Mouse (Mus musculus): Measurements from ENCODE around the gene Nfkbil1.

Nfkbil1 gene

GRCm38 (mm10) chr17:35236996-35237395, 1.4 kb upstream of the Nfkbil1 start:
- peak in 1 of 2 experiments; percentile 7 for DNase-seq

GRCm38 (mm10) chr17:35236390-35236746, 776 bp upstream of the Nfkbil1 start:
- DNase-seq: peak; percentile 94 to 95

GRCm38 (mm10) chr17:35234903-35235302, 689 bp downstream of the Nfkbil1 start:
- peak; percentile 40 to 48 for DNase-seq

GRCm38 (mm10) chr17:35234090-35234489, 1.5 kb downstream of the Nfkbil1 start:
- peak in 1 of 2 experiments; percentile 3 for DNase-seq

- peak; percentile 37 to 50 for DNase-seq
Observed at GRCm38 (mm10) chr17:35233114-35233980, 2.2 kb downstream of the Nfkbil1 start, which contains the start of gene Atp6v1g2. TSS of gene Atp6v1g2 (plus strand) at chr17:35233660.

- DNase-seq: no peak
Observed at GRCm38 (mm10) chr17:35232659-35233058, 2.9 kb downstream of the Nfkbil1 start.

- peak; percentile 81 to 84 for DNase-seq
Observed at GRCm38 (mm10) chr17:35232043-35232442, 3.5 kb downstream of the Nfkbil1 start.

GRCm38 (mm10) chr17:35231022-35231421, 4.6 kb downstream of the Nfkbil1 start:
- no peak for DNase-seq

- DNase-seq: no peak
Observed at GRCm38 (mm10) chr17:35226561-35227046, 9.0 kb downstream of the Nfkbil1 start.

GRCm38 (mm10) chr17:35225456-35225855, 10.1 kb downstream of the Nfkbil1 start:
- no peak for DNase-seq

GRCm38 (mm10) chr17:35224641-35225040, 11.0 kb downstream of the Nfkbil1 start:
- no peak for DNase-seq

- no peak for DNase-seq
Observed at GRCm38 (mm10) chr17:35222299-35222698, 13.3 kb downstream of the Nfkbil1 start.

GRCm38 (mm10) chr17:35220156-35220952, 15.2 kb downstream of the Nfkbil1 start, which contains the start of gene Gm16181:
TSS of gene Gm16181 (plus strand) at chr17:35220834.
- DNase-seq: no peak

GRCm38 (mm10) chr17:35219601-35220041, 16.0 kb downstream of the Nfkbil1 start:
- DNase-seq: no peak

GRCm38 (mm10) chr17:35218516-35219193, 16.9 kb downstream of the Nfkbil1 start:
- DNase-seq: no peak

GRCm38 (mm10) chr17:35213071-35213470, 22.5 kb downstream of the Nfkbil1 start:
- no peak for DNase-seq

GRCm38 (mm10) chr17:35210593-35210992, 25.0 kb downstream of the Nfkbil1 start:
- DNase-seq: no peak

GRCm38 (mm10) chr17:35209785-35210535, 25.6 kb downstream of the Nfkbil1 start:
- DNase-seq: no peak

- DNase-seq: no peak
Observed at GRCm38 (mm10) chr17:35205380-35205769, 30.2 kb downstream of the Nfkbil1 start.

GRCm38 (mm10) chr17:35204494-35205379, 30.9 kb downstream of the Nfkbil1 start, which contains the start of gene Lta:
TSS of gene Lta (minus strand) at chr17:35205351.
- peak in 1 of 2 experiments; percentile 39 for DNase-seq

GRCm38 (mm10) chr17:35202442-35202841, 33.1 kb downstream of the Nfkbil1 start:
- DNase-seq: no peak

Data from lung, adult 18-20 months (tissue).